ENCODE assay signal across 8 mouse cellular contexts in genomic region chr1:87187037-87187355, GRCm38 (mm10). TPM values are rescaled to one million over a fixed set of nuclear protein-coding genes. Genes with fewer than 3 reads are reported as not detected.
A peak's percentile ranks its signal among the peaks of the same experiment; 100 is the strongest.
DNase-seq lines count a peak whose midpoint lies in the region; ATAC-seq and TF ChIP-seq lines count a peak whose summit lies in the region.

No protein-coding gene starts in this region.

- peak overlapping the region; percentile 49 for H3K9ac ChIP-seq in intestine, embryonic 15.5 days
- peak overlapping the region; percentile 63 for H3K9ac ChIP-seq in midbrain, embryonic 11.5 days (ENCODE audit: low read length)

- peak; percentile 74 for DNase-seq in layer of hippocampus, adult 11-12 months (ENCODE audit: low spot score)
- no peak for DNase-seq in layer of hippocampus, adult 9-10 months (ENCODE audit: low spot score)
- peak; percentile 90 to 92 for DNase-seq in cerebellum, postnatal 14 days
- peak; percentile 78 for DNase-seq in gastrocnemius, adult 2 months
- peak; percentile 77 for DNase-seq in left cerebral cortex, postnatal 4 days
- DNase-seq in midbrain, embryonic 11.5 days (ENCODE audit: low spot score, missing footprints): peak; percentile 98
- peak; percentile 23 to 45 for DNase-seq in spleen, adult 2 months (ENCODE audit: low read depth in 1 of 2, low spot score in 2 of 2)

- no peaks in the 10 kb centered on the region for H3K9me3 ChIP-seq in intestine, embryonic 15.5 days
- H3K9me3 ChIP-seq in midbrain, embryonic 11.5 days (ENCODE audit: control insufficient read depth, low read length): no peaks in the 10 kb centered on the region

- ATAC-seq in intestine, embryonic 15.5 days: peak; percentile 39
- peak; percentile 47 for ATAC-seq in midbrain, embryonic 11.5 days (ENCODE audit: low FRiP score)

- 0 out of 2 replicates have a peak overlapping the region, but pooled peaks have one; percentile 20 for H3K27ac ChIP-seq in gastrocnemius, adult 2 months
- H3K27ac ChIP-seq in intestine, embryonic 15.5 days: no peak overlapping the region
- H3K27ac ChIP-seq in midbrain, embryonic 11.5 days (ENCODE audit: low read depth, low read length): no peak overlapping the region
- no peak overlapping the region for H3K27ac ChIP-seq in spleen, adult 2 months (ENCODE audit: insufficient read depth, low read length)

- intact Hi-C loops in gastrocnemius, adult 2 months (cut with DNase I): loop anchor here (2.0 to 10.0 kb wide), 3 partner anchors 88 to 570 kb away; no protein-coding TSS in a partner anchor
- intact Hi-C loops in left cerebral cortex, postnatal 4 days (cut with DNase I): loop anchor here (5.0 to 10.0 kb wide), 3 partner anchors 135 to 575 kb away; no protein-coding TSS in a partner anchor

- H3K4me3 ChIP-seq in gastrocnemius, adult 2 months: peak overlapping the region; percentile 79
- peak overlapping the region; percentile 55 for H3K4me3 ChIP-seq in intestine, embryonic 15.5 days (replicated peaks)
- peak overlapping the region; percentile 49 for H3K4me3 ChIP-seq in midbrain, embryonic 11.5 days (ENCODE audit: low read depth, low read length)
- H3K4me3 ChIP-seq in spleen, adult 2 months (ENCODE audit: extremely low read depth, insufficient read depth, insufficient read length): peak overlapping the region; percentile 63

- under 1% methylated on average over 15 of the region's 15 CpGs for whole genome bisulfite sequencing in intestine, embryonic 15.5 days
- under 1% methylated on average over 15 of the region's 15 CpGs for WGBS in midbrain, embryonic 11.5 days
- 1% methylated on average over 15 of the region's 15 CpGs for WGBS in spleen, adult 2 months

- TF ChIP-seq CTCF in gastrocnemius, adult 2 months (IDR thresholded peaks at IDR 0.05): peak; percentile 89
- peak; percentile 78 for TF ChIP-seq CTCF in spleen, adult 2 months (IDR thresholded peaks at IDR 0.05; ENCODE audit: extremely low read depth, insufficient read depth, insufficient read length, insufficient replicate concordance)

- H3K36me3 ChIP-seq in intestine, embryonic 15.5 days: no peaks in the 10 kb centered on the region
- H3K36me3 ChIP-seq in midbrain, embryonic 11.5 days (ENCODE audit: control insufficient read depth, insufficient read depth, low read length): no peaks in the 10 kb centered on the region
- H3K36me3 ChIP-seq in spleen, adult 2 months (ENCODE audit: control insufficient read depth, insufficient read depth, low read length): no peaks in the 10 kb centered on the region

- H3K4me1 ChIP-seq in intestine, embryonic 15.5 days (replicated peaks): peaks cover 12% of the 10 kb centered on the region
- peaks cover 4% of the 10 kb centered on the region; the same call in 1 of the 2 replicates for H3K4me1 ChIP-seq in midbrain, embryonic 11.5 days (ENCODE audit: control insufficient read depth, insufficient read depth, low read length)
- H3K4me1 ChIP-seq in spleen, adult 2 months (ENCODE audit: control insufficient read depth, insufficient read depth, insufficient read length): peaks cover 9% of the 10 kb centered on the region; the same call in 1 of the 2 replicates

- H3K27me3 ChIP-seq in intestine, embryonic 15.5 days (replicated peaks): peaks cover 57% of the 10 kb centered on the region
- H3K27me3 ChIP-seq in midbrain, embryonic 11.5 days (ENCODE audit: control insufficient read depth, insufficient read depth, low read length): peaks cover 31% of the 10 kb centered on the region
- peaks cover 16% of the 10 kb centered on the region for H3K27me3 ChIP-seq in spleen, adult 2 months (ENCODE audit: control insufficient read depth, insufficient read depth, low read length)

- TF ChIP-seq POLR2A in spleen, adult 2 months (IDR thresholded peaks at IDR 0.05; ENCODE audit: low read depth, low read length): no peak

- peak overlapping the region; percentile 98 for H3K4me2 ChIP-seq in intestine, embryonic 15.5 days (replicated peaks)
- H3K4me2 ChIP-seq in midbrain, embryonic 11.5 days: peak overlapping the region; percentile 84

RNA-seq across cellular contexts. Expression of gene Chrnd, which starts 3.4 kb away (rescaled TPM):
- 1 to 10 TPM; 1.8 to 2.3 TPM for total RNA-seq in gastrocnemius, adult 2 months (2021)
- polyA plus RNA-seq in intestine, embryonic 15.5 days (2015; fragmentation: Nextera tagmentation; extraction: Ambion mirVana): not detected in 2 replicates
- total RNA-seq in left cerebral cortex, postnatal 4 days (2021): not detected
- polyA plus RNA-seq in midbrain, embryonic 11.5 days (2014; fragmentation: Nextera tagmentation; extraction: Ambion mirVana): not detected in 2 replicates
- polyA plus RNA-seq in spleen, adult 2 months (2012; rRNA removed): not detected in 2 replicates

RNA-seq across cellular contexts. Expression of gene Prss56, which starts 3.9 kb away (rescaled TPM):
- total RNA-seq in gastrocnemius, adult 2 months (2021): not detected
- polyA plus RNA-seq in intestine, embryonic 15.5 days (2015; fragmentation: Nextera tagmentation; extraction: Ambion mirVana): not detected in 2 replicates
- total RNA-seq in left cerebral cortex, postnatal 4 days (2021): under 1 TPM; 0.16 to 0.40 TPM
- polyA plus RNA-seq in midbrain, embryonic 11.5 days (2014; fragmentation: Nextera tagmentation; extraction: Ambion mirVana): not detected in 2 replicates
- polyA plus RNA-seq in spleen, adult 2 months (2012; rRNA removed): not detected in 2 replicates

RNA-seq across cellular contexts. Expression of gene Chrng, which starts 17.5 kb away (rescaled TPM):
- not detected for total RNA-seq in gastrocnemius, adult 2 months (2021)
- polyA plus RNA-seq in intestine, embryonic 15.5 days (2015; fragmentation: Nextera tagmentation; extraction: Ambion mirVana): 0.18 TPM in 1 of 2 replicates, not detected in the other
- not detected for total RNA-seq in left cerebral cortex, postnatal 4 days (2021)
- polyA plus RNA-seq in midbrain, embryonic 11.5 days (2014; fragmentation: Nextera tagmentation; extraction: Ambion mirVana): not detected in 2 replicates
- not detected in 2 replicates for polyA plus RNA-seq in spleen, adult 2 months (2012; rRNA removed)

RNA-seq across cellular contexts. Expression of gene Eif4e2, which starts 26.7 kb away (rescaled TPM):
- 10 to 100 TPM; 53.0 to 57.0 TPM for total RNA-seq in gastrocnemius, adult 2 months (2021)
- polyA plus RNA-seq in intestine, embryonic 15.5 days (2015; fragmentation: Nextera tagmentation; extraction: Ambion mirVana): 169 and 170 TPM in 2 replicates
- 10 to 100 TPM; 92.6 to 92.8 TPM for total RNA-seq in left cerebral cortex, postnatal 4 days (2021)
- polyA plus RNA-seq in midbrain, embryonic 11.5 days (2014; fragmentation: Nextera tagmentation; extraction: Ambion mirVana): 130 and 135 TPM in 2 replicates
- polyA plus RNA-seq in spleen, adult 2 months (2012; rRNA removed): 18.9 and 21.6 TPM in 2 replicates

RNA-seq across cellular contexts. Expression of gene Ecel1, which starts 30.7 kb away (rescaled TPM):
- not detected for total RNA-seq in gastrocnemius, adult 2 months (2021)
- polyA plus RNA-seq in intestine, embryonic 15.5 days (2015; fragmentation: Nextera tagmentation; extraction: Ambion mirVana): 2.4 and 2.5 TPM in 2 replicates
- total RNA-seq in left cerebral cortex, postnatal 4 days (2021): 10 to 100 TPM in 1 of 2 experiments, 1 to 10 TPM in 1; 3.4 to 11.8 TPM
- polyA plus RNA-seq in midbrain, embryonic 11.5 days (2014; fragmentation: Nextera tagmentation; extraction: Ambion mirVana): 2.7 and 3.1 TPM in 2 replicates
- 0.39 and 0.76 TPM in 2 replicates for polyA plus RNA-seq in spleen, adult 2 months (2012; rRNA removed)
